Comparison of ENCODE assay signal across 17 mouse cellular contexts in genomic region chr14:11731223-11731920, GRCm38 (mm10).
A peak's percentile ranks its signal among the peaks of the same experiment; 100 is the strongest.
DNase-seq lines count a peak whose midpoint lies in the region.
"Had no signal": no experiment of that assay in that cellular context is flagged by ENCODE, and none has a peak within 500 bp of the region (broad histone marks: within the 10 kb centered on the region; RNA-seq: fewer than 3 reads in every experiment).

No protein-coding gene starts in this region.

- DNase-seq in embryo, embryonic 11 days = peak; percentile 10
- no peak for DNase-seq in embryo, embryonic 9.5 days (ENCODE audit: extremely low spot score)
- DNase-seq in kidney, postnatal 14 days = peak; percentile 9
- no peak for DNase-seq in kidney, postnatal 25 days
- DNase-seq in NIH3T3 (ENCODE audit: low read depth) = peak; percentile 20
- DNase-seq in adrenal gland, postnatal 14 days = peak; percentile 39
- DNase-seq in heart, adult 8-10 months (ENCODE audit: low spot score) = no peak
- DNase-seq: cerebellum, adult 11 months; cerebellum, adult 9-10 months; cerebellum, postnatal 36 days; gastrocnemius, postnatal 14 days; heart, postnatal 4 days; kidney, adult 8-10 months; layer of hippocampus, postnatal 36 days; left cerebral cortex, postnatal 4 days; liver, postnatal 0 days; right cerebral cortex, postnatal 25 days had no signal

Comparison
In these comparisons a context has a peak if more than half of its experiments do, and no peak if none do; other contexts are left out.
1. DNase-seq: peak in embryo, embryonic 11 days (single experiment), kidney, postnatal 14 days (single experiment), NIH3T3 (single experiment) and adrenal gland, postnatal 14 days (single experiment); none in embryo, embryonic 9.5 days (single experiment), kidney, postnatal 25 days (0 of 2) and heart, adult 8-10 months (single experiment).